Mouse (Mus musculus) T-helper 1 cell (primary cell): ENCODE data around the gene Taf5l.
"Not testable (repeated sequence)": the region's sequence is repeated elsewhere in the genome, so short reads cannot be mapped to it uniquely, and the experiment has no call there.

Experiments
- in situ Hi-C: fragments of 300-600 bp; cut with MboI, MseI; formaldehyde crosslinking; loops from one replicate; pipeline ENCODE4 v1.15.1; 2025; ENCODE audit warnings: high pct_unique_total_duplicates

The Taf5l gene

GRCm38 (mm10) chr8:124021237-124022227 is at the start of gene Taf5l, which contains the start of gene Urb2:
Gene Taf5l (minus strand): TSS chr8:124021397.
Gene Urb2 (plus strand): TSS chr8:124021508.
- in situ Hi-C loops, result no loop called here

GRCm38 (mm10) chr8:124070363-124071324 is 49.4 kb upstream of the Taf5l start:
- in situ Hi-C loops, result no loop called here

- in situ Hi-C loops, result no loop called here
Measured at GRCm38 (mm10) chr8:124067059-124067750, 46.0 kb upstream of the Taf5l start.

- in situ Hi-C loops, result no loop called here
Measured at GRCm38 (mm10) chr8:124066325-124067058, 45.3 kb upstream of the Taf5l start.

- in situ Hi-C loops, result no loop called here
Measured at GRCm38 (mm10) chr8:124056832-124057655, 35.8 kb upstream of the Taf5l start.

GRCm38 (mm10) chr8:124052568-124052967 is 31.4 kb upstream of the Taf5l start:
- in situ Hi-C loops, result loop anchor here (5.0 kb wide), 1 partner anchor 305 kb away; no protein-coding TSS in a partner anchor

GRCm38 (mm10) chr8:124052110-124052509 is 30.9 kb upstream of the Taf5l start:
- in situ Hi-C loops, result loop anchor here (5.0 kb wide), 1 partner anchor 305 kb away; no protein-coding TSS in a partner anchor

GRCm38 (mm10) chr8:124045856-124046255 is 24.7 kb upstream of the Taf5l start:
- in situ Hi-C loops, result no loop called here

- in situ Hi-C loops, result no loop called here
Measured at GRCm38 (mm10) chr8:124044931-124045330, 23.7 kb upstream of the Taf5l start.

GRCm38 (mm10) chr8:124044421-124044820 is 23.2 kb upstream of the Taf5l start:
- in situ Hi-C loops, result no loop called here

GRCm38 (mm10) chr8:124042201-124042600 is 21.0 kb upstream of the Taf5l start:
- in situ Hi-C loops, result no loop called here

- in situ Hi-C loops, result no loop called here
Measured at GRCm38 (mm10) chr8:124039351-124039750, 18.2 kb upstream of the Taf5l start.

- in situ Hi-C loops, result no loop called here
Measured at GRCm38 (mm10) chr8:124038121-124038520, 16.9 kb upstream of the Taf5l start.

GRCm38 (mm10) chr8:124033400-124033799 is 12.2 kb upstream of the Taf5l start:
- in situ Hi-C loops, result no loop called here

- in situ Hi-C loops, result no loop called here
Measured at GRCm38 (mm10) chr8:124027831-124028230, 6.6 kb upstream of the Taf5l start.

GRCm38 (mm10) chr8:124026265-124026664 is 5.1 kb upstream of the Taf5l start:
- in situ Hi-C loops, result not testable (repeated sequence)

- in situ Hi-C loops, result no loop called here
Measured at GRCm38 (mm10) chr8:124020439-124021236, 559 bp downstream of the Taf5l start.

GRCm38 (mm10) chr8:124019782-124020181 is 1.4 kb downstream of the Taf5l start:
- in situ Hi-C loops, result no loop called here

GRCm38 (mm10) chr8:124014751-124015150 is 6.4 kb downstream of the Taf5l start:
- in situ Hi-C loops, result no loop called here
